Mouse (Mus musculus): ENCODE data around the gene H2-Q4.
A peak's percentile ranks its signal among the peaks of the same experiment; 100 is the strongest.
"Not testable (repeated sequence)": the region's sequence is repeated elsewhere in the genome, so short reads cannot be mapped to it uniquely, and the experiment has no call there.

Gene H2-Q4

GRCm38 (mm10) chr17:35420206-35420810 is 40.9 kb downstream of the H2-Q4 start:
- DNase-seq (ENCODE audit: low spot score), result peak; percentile 75

- DNase-seq (ENCODE audit: low spot score), result not testable (repeated sequence)
Measured at GRCm38 (mm10) chr17:35421331-35421730, 41.9 kb downstream of the H2-Q4 start.

DNA sequence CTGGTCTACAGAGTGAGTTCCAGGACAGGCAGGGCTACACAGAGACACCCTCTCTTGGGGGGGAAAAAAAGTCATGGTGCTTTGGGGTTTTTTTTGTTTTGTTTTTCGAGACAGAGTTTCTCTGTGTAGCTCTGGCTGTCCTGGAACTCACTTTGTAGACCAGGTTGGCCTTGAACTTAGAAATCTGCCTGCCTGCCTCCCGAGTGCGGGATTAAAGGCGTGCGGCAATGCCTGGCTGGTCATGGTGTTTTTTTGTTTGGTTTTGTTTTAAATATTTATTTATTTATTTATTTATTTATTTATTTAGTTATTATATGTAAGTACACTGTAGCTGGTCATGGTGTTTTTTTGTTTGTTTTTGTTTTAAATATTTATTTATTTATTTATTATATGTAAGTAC is 42.9 kb downstream of the H2-Q4 start:
- not testable (repeated sequence) for DNase-seq (ENCODE audit: low spot score)

GRCm38 (mm10) chr17:35423131-35423810 is 43.9 kb downstream of the H2-Q4 start:
- not testable (repeated sequence) for DNase-seq (ENCODE audit: low spot score)

GRCm38 (mm10) chr17:35424106-35424505 is 44.7 kb downstream of the H2-Q4 start:
- DNase-seq (ENCODE audit: low spot score), result peak; percentile 0

DNA sequence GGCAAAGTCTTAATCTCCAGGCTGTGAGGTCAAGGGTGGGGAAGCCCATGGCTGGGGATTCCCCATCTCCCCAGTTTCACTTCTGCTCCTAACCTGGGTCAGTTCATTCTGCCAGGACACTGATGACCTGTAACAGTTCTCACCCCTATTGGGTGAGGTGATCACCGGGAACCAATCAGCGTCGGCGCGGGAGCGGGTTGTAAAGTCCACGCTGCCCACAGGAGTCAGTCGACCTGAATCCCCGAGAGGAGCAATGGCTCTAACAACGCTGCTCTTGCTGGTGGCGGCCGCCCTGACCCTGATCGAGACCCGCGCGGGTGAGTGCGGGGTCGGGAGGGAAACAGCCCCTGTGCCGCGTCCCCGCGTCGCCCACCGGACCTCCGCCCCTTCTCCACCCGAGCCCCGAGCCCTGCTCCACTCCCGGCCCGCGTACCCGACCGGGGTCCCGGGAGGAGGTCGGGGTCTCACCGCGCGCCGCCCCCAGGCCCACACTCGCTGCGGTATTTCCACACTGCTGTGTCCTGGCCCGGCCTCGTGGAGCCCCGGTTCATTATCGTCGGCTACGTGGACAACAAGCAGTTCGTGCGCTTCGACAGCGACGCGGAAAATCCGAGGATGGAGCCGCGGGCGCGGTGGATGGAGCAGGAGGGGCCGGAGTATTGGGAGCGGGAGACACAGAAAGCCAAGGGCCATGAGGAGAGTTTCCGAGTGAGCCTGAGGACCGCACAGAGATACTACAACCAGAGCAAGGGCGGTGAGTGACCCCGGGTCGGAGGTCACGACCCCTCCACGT is 45.4 kb downstream of the H2-Q4 start, which contains the start of gene H2-Q6:
Gene H2-Q6 (plus strand): TSS at position 227 of the 793 bp plus-strand sequence.
- DNase-seq (ENCODE audit: low spot score), result peak; percentile 74

- DNase-seq (ENCODE audit: low spot score), result peak; percentile 23
Measured at GRCm38 (mm10) chr17:35425474-35425873, 46.1 kb downstream of the H2-Q4 start.

DNA sequence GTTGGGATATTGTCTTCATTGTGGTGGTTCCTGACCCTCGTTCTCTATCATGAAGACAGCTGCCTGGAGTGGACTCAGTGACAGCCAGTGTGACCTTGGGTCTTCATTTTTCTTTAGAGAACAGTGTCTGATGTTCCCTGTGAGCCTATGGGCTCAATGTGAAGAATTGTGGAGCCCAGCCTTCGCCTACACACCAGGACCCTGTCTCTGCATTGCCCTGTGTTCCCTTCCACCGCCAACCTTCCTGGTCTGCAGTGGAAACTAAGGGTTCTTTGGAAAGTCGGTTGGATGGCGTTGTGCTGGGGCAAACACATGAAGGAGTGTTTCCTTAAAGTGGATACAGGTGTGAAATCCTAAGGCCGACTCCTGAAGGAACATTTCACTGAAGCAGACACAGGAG is 49.5 kb downstream of the H2-Q4 start:
- not testable (repeated sequence) for DNase-seq (ENCODE audit: low spot score)

- not testable (repeated sequence) for DNase-seq (ENCODE audit: low spot score)
Measured at GRCm38 (mm10) chr17:35430671-35431070, 51.3 kb downstream of the H2-Q4 start.

- not testable (repeated sequence) for DNase-seq (ENCODE audit: low spot score)
Measured at GRCm38 (mm10) chr17:35432167-35432566, 52.8 kb downstream of the H2-Q4 start.

DNA sequence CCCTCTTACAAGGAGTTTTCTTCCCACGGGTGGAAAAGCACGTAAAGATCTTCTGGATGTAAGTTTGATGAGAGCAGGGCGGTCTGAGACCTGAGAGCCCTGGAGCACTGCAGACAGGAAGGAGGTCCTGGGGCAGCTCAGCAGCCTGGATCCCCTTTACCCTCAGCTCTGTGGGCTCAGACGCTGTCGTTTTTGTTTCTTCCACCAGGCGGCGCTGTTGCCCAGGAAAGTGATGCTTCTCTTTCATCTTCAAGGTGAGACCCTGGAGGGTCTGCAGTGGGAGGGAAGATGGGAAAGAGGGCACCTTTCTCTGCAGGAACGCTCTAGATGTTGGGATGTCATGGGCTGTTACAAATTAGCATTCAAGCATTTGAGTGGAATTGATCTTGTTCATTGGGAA is 55.4 kb downstream of the H2-Q4 start:
- DNase-seq (ENCODE audit: low spot score), result peak; percentile 78

Measured in embryo, embryonic 10.5 days (tissue).